Mouse (Mus musculus) liver, postnatal 0 days (tissue): Measurements from ENCODE around the gene Emc4.

ENCODE experiments used
- CTCF ChIP-seq: sonication (generic); IDR thresholded peaks from 2 replicates; pipeline ENCODE4 v1.5.1; 2016; ENCODE audit warnings: antibody characterized with exemption, low read depth
- EP300 ChIP-seq: IDR thresholded peaks from 2 replicates; pipeline ENCODE4 v1.6.1; 2016; ENCODE audit warnings: antibody characterized with exemption, low read depth, mild to moderate bottlenecking

- TF ChIP-seq CTCF (no peak), EP300 (no peak)
Measured at GRCm38 (mm10) chr2:112328069-112328777, 39.6 kb downstream of the Emc4 start.
